Mouse (Mus musculus): Measurements from ENCODE around the gene Arglu1. TPM values are rescaled to one million over a fixed set of nuclear protein-coding genes. Genes with fewer than 3 reads are reported as not detected.
A peak's percentile ranks its signal among the peaks of the same experiment; 100 is the strongest.

Arglu1 gene
- 114 and 135 TPM in 2 replicates for polyA plus RNA-seq (2014; fragmentation: Nextera tagmentation; extraction: Ambion mirVana)

GRCm38 (mm10) chr8:8690146-8691092 is at the start of gene Arglu1:
Gene Arglu1, minus strand, starts transcription at chr8:8690521.
- ATAC-seq (peak; percentile 97), DNase-seq (ENCODE audit: low spot score) (peak; percentile 97)
- no peaks in the 10 kb centered on the region for H3K36me3 ChIP-seq (ENCODE audit: control insufficient read depth, insufficient read depth, low read length)
- peak within 1 kb of the TSS; percentile 83 for H3K4me3 ChIP-seq (ENCODE audit: low read depth, low read length)
- peaks cover 32% of the 10 kb centered on the region for H3K4me1 ChIP-seq (ENCODE audit: control insufficient read depth, insufficient read depth, low read length)
- H3K27me3 ChIP-seq (replicated peaks; ENCODE audit: control insufficient read depth, insufficient read depth, low read length) = no peaks in the 10 kb centered on the region
- H3K9ac ChIP-seq (ENCODE audit: low read length) = peak within 1 kb of the TSS; percentile 99
- WGBS = under 1% methylated on average over 74 of the region's 81 CpGs
- peak within 1 kb of the TSS; percentile 98 for H3K27ac ChIP-seq (ENCODE audit: low read depth, low read length)
- peak within 1 kb of the TSS; percentile 70 for H3K4me2 ChIP-seq (ENCODE audit: low read length)
- H3K9me3 ChIP-seq (replicated peaks; ENCODE audit: control insufficient read depth, low read length) = no peaks in the 10 kb centered on the region

- H3K36me3 ChIP-seq (ENCODE audit: control insufficient read depth, insufficient read depth, low read length) = no peaks in the 10 kb centered on the region
- H3K9ac ChIP-seq (ENCODE audit: low read length) = no peak overlapping the region
- H3K27ac ChIP-seq (ENCODE audit: low read depth, low read length) = no peak overlapping the region
- H3K4me3 ChIP-seq (ENCODE audit: low read depth, low read length) = no peak overlapping the region
- ATAC-seq = no peak
- no peaks in the 10 kb centered on the region for H3K9me3 ChIP-seq (replicated peaks; ENCODE audit: control insufficient read depth, low read length)
- no peak for DNase-seq (ENCODE audit: low spot score)
- WGBS = 81% methylated on average over 3 of the region's 3 CpGs
- no peaks in the 10 kb centered on the region for H3K27me3 ChIP-seq (replicated peaks; ENCODE audit: control insufficient read depth, insufficient read depth, low read length)
- H3K4me2 ChIP-seq (ENCODE audit: low read length) = no peak overlapping the region
- H3K4me1 ChIP-seq (ENCODE audit: control insufficient read depth, insufficient read depth, low read length) = no peaks in the 10 kb centered on the region
These were observed 47.0 kb upstream of the Arglu1 start for GRCm38 (mm10) chr8:8737271-8737670.

- H3K27ac ChIP-seq (ENCODE audit: low read depth, low read length) = no peak overlapping the region
- ATAC-seq = no peak
- no peak overlapping the region for H3K4me2 ChIP-seq (ENCODE audit: low read length)
- H3K9ac ChIP-seq (ENCODE audit: low read length) = no peak overlapping the region
- no peaks in the 10 kb centered on the region for H3K9me3 ChIP-seq (replicated peaks; ENCODE audit: control insufficient read depth, low read length)
- DNase-seq (ENCODE audit: low spot score) = no peak
- no peak overlapping the region for H3K4me3 ChIP-seq (ENCODE audit: low read depth, low read length)
- WGBS = 84% methylated on average over 8 of the region's 8 CpGs
- no peaks in the 10 kb centered on the region for H3K27me3 ChIP-seq (replicated peaks; ENCODE audit: control insufficient read depth, insufficient read depth, low read length)
- H3K36me3 ChIP-seq (ENCODE audit: control insufficient read depth, insufficient read depth, low read length) = no peaks in the 10 kb centered on the region
- no peaks in the 10 kb centered on the region for H3K4me1 ChIP-seq (ENCODE audit: control insufficient read depth, insufficient read depth, low read length)
These were observed 46.5 kb upstream of the Arglu1 start for GRCm38 (mm10) chr8:8736826-8737225.

DNA sequence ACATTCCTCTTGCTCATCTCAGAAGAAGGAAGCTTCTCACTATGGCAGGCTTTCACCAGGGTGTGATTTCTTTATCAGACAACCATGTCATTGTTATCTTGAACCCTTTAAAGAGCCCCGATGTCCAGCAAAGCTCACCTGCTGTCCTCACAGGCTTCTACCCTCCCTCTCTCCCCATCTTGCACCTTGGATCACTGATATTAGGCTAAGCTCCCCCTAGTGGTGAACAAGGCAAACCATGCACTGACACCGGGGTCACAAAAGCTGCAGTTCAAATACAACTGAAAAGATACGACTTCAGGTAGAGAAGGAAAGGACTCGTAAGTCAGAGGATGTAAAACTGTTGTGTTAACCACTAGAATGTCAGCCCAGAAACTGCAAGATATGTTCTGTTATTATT is 43.5 kb upstream of the Arglu1 start:
- ATAC-seq (no peak), DNase-seq (ENCODE audit: low spot score) (peak; percentile 59)
- Histone ChIP-seq H3K4me2 (ENCODE audit: low read length) (no peak overlapping the region), H3K36me3 (ENCODE audit: control insufficient read depth, insufficient read depth, low read length) (no peaks in the 10 kb centered on the region), H3K27me3 (replicated peaks; ENCODE audit: control insufficient read depth, insufficient read depth, low read length) (no peaks in the 10 kb centered on the region), H3K4me1 (ENCODE audit: control insufficient read depth, insufficient read depth, low read length) (no peaks in the 10 kb centered on the region), H3K4me3 (ENCODE audit: low read depth, low read length) (no peak overlapping the region), H3K27ac (ENCODE audit: low read depth, low read length) (no peak overlapping the region), H3K9me3 (replicated peaks; ENCODE audit: control insufficient read depth, low read length) (no peaks in the 10 kb centered on the region), H3K9ac (ENCODE audit: low read length) (no peak overlapping the region)
- WGBS = 43% methylated on average over 4 of the region's 4 CpGs

DNA sequence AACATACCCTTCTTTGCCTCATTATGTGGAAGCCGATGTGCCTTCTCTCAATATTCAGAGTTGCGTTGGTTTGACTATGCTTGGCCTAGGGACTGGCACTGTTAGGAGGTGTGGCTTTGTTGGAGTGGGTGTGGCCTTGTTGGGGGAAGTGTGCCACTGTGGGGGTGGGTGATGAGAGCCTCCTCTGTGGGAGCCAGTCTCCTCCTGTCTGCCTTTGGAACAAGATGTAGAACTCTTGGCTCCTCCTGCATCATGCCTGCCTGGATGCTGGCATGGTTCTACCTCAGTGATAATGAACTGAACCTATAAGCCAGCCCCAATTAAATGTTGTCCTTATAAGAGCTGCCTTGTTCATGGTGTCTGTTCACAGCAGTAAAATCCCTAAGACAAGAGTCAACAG is 38.3 kb upstream of the Arglu1 start:
- H3K9ac ChIP-seq (ENCODE audit: low read length) = no peak overlapping the region
- H3K9me3 ChIP-seq (replicated peaks; ENCODE audit: control insufficient read depth, low read length) = no peaks in the 10 kb centered on the region
- no peak overlapping the region for H3K4me2 ChIP-seq (ENCODE audit: low read length)
- no peaks in the 10 kb centered on the region for H3K27me3 ChIP-seq (replicated peaks; ENCODE audit: control insufficient read depth, insufficient read depth, low read length)
- H3K27ac ChIP-seq (ENCODE audit: low read depth, low read length) = no peak overlapping the region
- H3K4me3 ChIP-seq (ENCODE audit: low read depth, low read length) = no peak overlapping the region
- H3K4me1 ChIP-seq (ENCODE audit: control insufficient read depth, insufficient read depth, low read length) = no peaks in the 10 kb centered on the region
- WGBS = 94% methylated on average over 2 of the region's 2 CpGs
- no peak for DNase-seq (ENCODE audit: low spot score)
- H3K36me3 ChIP-seq (ENCODE audit: control insufficient read depth, insufficient read depth, low read length) = no peaks in the 10 kb centered on the region
- no peak for ATAC-seq

DNA sequence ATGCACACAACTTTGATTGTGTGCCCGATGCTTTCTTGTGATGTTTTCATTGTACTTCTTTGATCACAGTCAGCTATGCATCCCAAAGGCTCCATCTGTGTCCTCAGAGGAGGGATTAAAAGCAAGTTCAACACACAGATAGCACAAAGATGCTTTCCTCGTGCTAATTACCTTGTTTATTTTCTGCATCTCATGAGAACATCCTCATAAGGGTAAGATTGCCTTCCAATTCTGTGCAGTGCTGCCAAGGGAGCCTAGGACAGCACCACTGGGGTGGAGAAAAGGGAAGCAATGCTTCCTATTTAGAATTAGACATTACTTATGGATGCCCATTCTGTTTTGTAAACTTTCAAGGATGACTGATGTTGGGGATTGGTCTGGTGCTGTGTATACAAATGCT is 36.2 kb upstream of the Arglu1 start:
- H3K9me3 ChIP-seq (replicated peaks; ENCODE audit: control insufficient read depth, low read length) = no peaks in the 10 kb centered on the region
- H3K27me3 ChIP-seq (replicated peaks; ENCODE audit: control insufficient read depth, insufficient read depth, low read length) = no peaks in the 10 kb centered on the region
- WGBS = 70% methylated on average over 2 of the region's 2 CpGs
- no peaks in the 10 kb centered on the region for H3K36me3 ChIP-seq (ENCODE audit: control insufficient read depth, insufficient read depth, low read length)
- ATAC-seq (no peak), DNase-seq (ENCODE audit: low spot score) (no peak)
- no peak overlapping the region for H3K27ac ChIP-seq (ENCODE audit: low read depth, low read length)
- no peaks in the 10 kb centered on the region for H3K4me1 ChIP-seq (ENCODE audit: control insufficient read depth, insufficient read depth, low read length)
- H3K4me3 ChIP-seq (ENCODE audit: low read depth, low read length) = no peak overlapping the region
- no peak overlapping the region for H3K4me2 ChIP-seq (ENCODE audit: low read length)
- H3K9ac ChIP-seq (ENCODE audit: low read length) = no peak overlapping the region

- Histone ChIP-seq H3K4me2 (ENCODE audit: low read length) (no peak overlapping the region), H3K36me3 (ENCODE audit: control insufficient read depth, insufficient read depth, low read length) (no peaks in the 10 kb centered on the region), H3K9ac (ENCODE audit: low read length) (no peak overlapping the region), H3K27me3 (replicated peaks; ENCODE audit: control insufficient read depth, insufficient read depth, low read length) (no peaks in the 10 kb centered on the region), H3K4me1 (ENCODE audit: control insufficient read depth, insufficient read depth, low read length) (no peaks in the 10 kb centered on the region), H3K4me3 (ENCODE audit: low read depth, low read length) (no peak overlapping the region), H3K27ac (ENCODE audit: low read depth, low read length) (no peak overlapping the region), H3K9me3 (replicated peaks; ENCODE audit: control insufficient read depth, low read length) (no peaks in the 10 kb centered on the region)
- ATAC-seq (no peak), DNase-seq (ENCODE audit: low spot score) (no peak)
- 88% methylated on average over 9 of the region's 9 CpGs for WGBS
These were observed 14.5 kb upstream of the Arglu1 start for GRCm38 (mm10) chr8:8704813-8705212.

DNA sequence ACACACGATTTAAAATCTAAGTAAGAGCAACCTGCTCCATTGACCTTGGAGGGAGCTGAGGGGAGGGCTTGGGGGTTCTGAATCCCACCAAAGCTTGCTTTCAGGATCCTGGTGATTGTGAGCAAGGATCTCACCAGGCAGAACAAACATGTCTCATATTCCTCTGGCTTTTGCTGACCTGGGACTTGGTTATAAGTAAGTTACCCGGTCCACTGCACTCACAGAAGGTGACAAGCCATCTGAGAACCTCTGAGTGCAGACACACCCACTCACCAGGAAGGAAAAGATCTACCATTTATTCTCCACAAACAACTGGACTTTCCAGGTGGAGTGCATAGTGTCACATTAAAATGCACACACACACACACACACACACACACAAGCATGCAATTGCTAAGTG is 13.3 kb upstream of the Arglu1 start:
- ATAC-seq (no peak), DNase-seq (ENCODE audit: low spot score) (no peak)
- Histone ChIP-seq H3K27me3 (replicated peaks; ENCODE audit: control insufficient read depth, insufficient read depth, low read length) (no peaks in the 10 kb centered on the region), H3K9ac (ENCODE audit: low read length) (no peak overlapping the region), H3K4me3 (ENCODE audit: low read depth, low read length) (no peak overlapping the region), H3K36me3 (ENCODE audit: control insufficient read depth, insufficient read depth, low read length) (no peaks in the 10 kb centered on the region), H3K9me3 (replicated peaks; ENCODE audit: control insufficient read depth, low read length) (no peaks in the 10 kb centered on the region), H3K27ac (ENCODE audit: low read depth, low read length) (no peak overlapping the region), H3K4me1 (ENCODE audit: control insufficient read depth, insufficient read depth, low read length) (no peaks in the 10 kb centered on the region), H3K4me2 (ENCODE audit: low read length) (no peak overlapping the region)
- WGBS = 85% methylated on average over 2 of the region's 2 CpGs

DNA sequence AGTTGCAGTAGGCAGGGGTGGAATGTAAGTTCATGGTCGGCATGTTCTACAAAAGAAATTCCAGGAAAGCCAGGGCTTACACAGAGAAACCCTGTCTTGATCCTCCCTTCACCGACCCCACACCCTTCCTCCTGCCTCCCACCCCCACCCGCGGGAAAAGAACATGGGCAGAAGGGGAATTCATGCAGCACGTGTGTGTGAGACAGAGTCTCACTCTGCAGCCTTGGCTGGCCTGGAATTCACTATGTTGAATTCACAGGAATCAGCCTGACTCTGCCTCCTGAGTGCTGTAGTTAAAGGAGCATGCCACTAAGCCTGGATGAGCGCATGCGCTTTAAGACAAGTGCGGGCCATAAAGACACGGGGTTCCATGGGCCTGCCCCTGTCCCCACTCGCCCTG is 10.5 kb upstream of the Arglu1 start:
- Histone ChIP-seq H3K4me2 (ENCODE audit: low read length) (no peak overlapping the region), H3K9ac (ENCODE audit: low read length) (no peak overlapping the region), H3K9me3 (replicated peaks; ENCODE audit: control insufficient read depth, low read length) (no peaks in the 10 kb centered on the region), H3K4me1 (ENCODE audit: control insufficient read depth, insufficient read depth, low read length) (no peaks in the 10 kb centered on the region), H3K36me3 (ENCODE audit: control insufficient read depth, insufficient read depth, low read length) (no peaks in the 10 kb centered on the region), H3K4me3 (ENCODE audit: low read depth, low read length) (no peak overlapping the region), H3K27me3 (replicated peaks; ENCODE audit: control insufficient read depth, insufficient read depth, low read length) (no peaks in the 10 kb centered on the region), H3K27ac (ENCODE audit: low read depth, low read length) (no peak overlapping the region)
- ATAC-seq (no peak), DNase-seq (ENCODE audit: low spot score) (no peak)
- 94% methylated on average over 10 of the region's 10 CpGs for WGBS
